ENCODE assay signal across 15 mouse cellular contexts in the genomic region with DNA sequence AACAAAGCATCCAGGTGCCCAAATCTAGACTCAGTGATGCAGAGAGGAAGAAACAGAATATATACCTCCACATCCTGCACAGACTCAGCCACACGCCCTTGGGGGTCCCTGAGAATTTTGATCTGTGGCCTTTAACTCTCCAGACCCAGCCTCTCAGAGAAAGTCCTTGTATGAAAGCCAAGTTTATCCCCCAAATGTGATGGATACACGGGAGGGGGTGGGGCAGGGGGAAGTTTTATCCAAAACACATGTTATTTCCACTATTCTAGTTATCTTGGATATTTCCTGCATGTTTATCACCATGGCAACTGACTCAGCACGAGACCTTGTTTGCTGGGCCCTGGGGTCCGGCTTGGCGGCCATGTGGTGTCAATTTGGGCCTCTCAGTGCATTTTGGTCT. TPM values are rescaled to one million over a fixed set of nuclear protein-coding genes. Genes with fewer than 3 reads are reported as not detected.
A peak's percentile ranks its signal among the peaks of the same experiment; 100 is the strongest.
DNase-seq lines count a peak whose midpoint lies in the region; ATAC-seq lines count a peak whose summit lies in the region.
"Had no signal": no experiment of that assay in that cellular context is flagged by ENCODE, and none has a peak within 500 bp of the region (broad histone marks: within the 10 kb centered on the region; RNA-seq: fewer than 3 reads in every experiment).

No protein-coding gene starts in this region.

- WGBS in embryonic facial prominence, embryonic 10.5 days, result 38% methylated on average over 5 of the region's 5 CpGs
- WGBS in embryonic facial prominence, embryonic 12.5 days, result 22% methylated on average over 5 of the region's 5 CpGs
- WGBS in limb, embryonic 12.5 days, result 17% methylated on average over 5 of the region's 5 CpGs

- H3K4me1 ChIP-seq in embryonic facial prominence, embryonic 10.5 days, result peaks cover 62% of the 10 kb centered on the region
- peaks cover 58% of the 10 kb centered on the region for H3K4me1 ChIP-seq in embryonic facial prominence, embryonic 12.5 days
- H3K4me1 ChIP-seq in limb, embryonic 12.5 days (replicated peaks), result peaks cover 65% of the 10 kb centered on the region
- H3K4me1 ChIP-seq: megakaryocyte, embryonic 14.5 days had no signal

- ATAC-seq in embryonic facial prominence, embryonic 12.5 days (ENCODE audit: insufficient number of reproducible peaks, insufficient read depth, low FRiP score, low TSS enrichment), result peak; percentile 64; the same call in 1 of the 2 replicates
- ATAC-seq in limb, embryonic 12.5 days (ENCODE audit: insufficient number of reproducible peaks, insufficient read depth, low FRiP score, low TSS enrichment, low read depth), result peak; percentile 69
- ATAC-seq: intestine, embryonic 16.5 days had no signal

- H3K9me3 ChIP-seq in embryonic facial prominence, embryonic 10.5 days, result no peaks in the 10 kb centered on the region
- H3K9me3 ChIP-seq in embryonic facial prominence, embryonic 12.5 days, result no peaks in the 10 kb centered on the region
- no peaks in the 10 kb centered on the region for H3K9me3 ChIP-seq in limb, embryonic 12.5 days
- H3K9me3 ChIP-seq: heart, embryonic 15.5 days; kidney, embryonic 15.5 days; megakaryocyte, embryonic 14.5 days; neural tube, embryonic 13.5 days had no signal

- H3K4me3 ChIP-seq in embryonic facial prominence, embryonic 10.5 days, result no peak overlapping the region
- H3K4me3 ChIP-seq in embryonic facial prominence, embryonic 12.5 days, result no peak overlapping the region
- H3K4me3 ChIP-seq in limb, embryonic 12.5 days (replicated peaks), result no peak overlapping the region
- H3K4me3 ChIP-seq: heart, embryonic 15.5 days; kidney, embryonic 15.5 days; megakaryocyte, embryonic 14.5 days; neural tube, embryonic 13.5 days had no signal

- no peak overlapping the region for H3K9ac ChIP-seq in embryonic facial prominence, embryonic 12.5 days
- H3K9ac ChIP-seq in limb, embryonic 12.5 days (replicated peaks), result no peak overlapping the region
- H3K9ac ChIP-seq: heart, embryonic 15.5 days; kidney, embryonic 15.5 days; neural tube, embryonic 13.5 days had no signal

- DNase-seq in gastrocnemius, postnatal 25 days, result peak; percentile 29
- DNase-seq in gastrocnemius, adult 8-10 months (ENCODE audit: low spot score in 2 of 2), result no peak
- DNase-seq in embryonic facial prominence, embryonic 10.5 days (ENCODE audit: low spot score), result peak; percentile 86
- no peak for DNase-seq in frontal cortex, adult 2 months (ENCODE audit: extremely low spot score in 1 of 2, low spot score in 1 of 2)
- DNase-seq in liver, result no peak
- DNase-seq: lung, postnatal 10 days; thymus, postnatal 14 days had no signal

- peak overlapping the region; percentile 88 for H3K27ac ChIP-seq in embryonic facial prominence, embryonic 10.5 days (replicated peaks)
- H3K27ac ChIP-seq in embryonic facial prominence, embryonic 12.5 days, result peak overlapping the region; percentile 92
- H3K27ac ChIP-seq in limb, embryonic 12.5 days, result peak overlapping the region; percentile 94
- H3K27ac ChIP-seq: kidney, embryonic 15.5 days; neural tube, embryonic 13.5 days; stomach, postnatal 0 days had no signal

- no peaks in the 10 kb centered on the region for H3K36me3 ChIP-seq in embryonic facial prominence, embryonic 10.5 days (replicated peaks)
- no peaks in the 10 kb centered on the region for H3K36me3 ChIP-seq in embryonic facial prominence, embryonic 12.5 days
- no peaks in the 10 kb centered on the region for H3K36me3 ChIP-seq in limb, embryonic 12.5 days
- H3K36me3 ChIP-seq: heart, embryonic 15.5 days; kidney, embryonic 15.5 days; neural tube, embryonic 13.5 days had no signal

- H3K4me2 ChIP-seq in embryonic facial prominence, embryonic 12.5 days (replicated peaks), result no peak overlapping the region
- H3K4me2 ChIP-seq in limb, embryonic 12.5 days, result peak overlapping the region; percentile 23; the same call in 1 of the 2 replicates
- H3K4me2 ChIP-seq: heart, embryonic 15.5 days; kidney, embryonic 15.5 days; neural tube, embryonic 13.5 days had no signal

- no peaks in the 10 kb centered on the region for H3K27me3 ChIP-seq in embryonic facial prominence, embryonic 10.5 days (replicated peaks; ENCODE audit: low read depth, poor library complexity, severe bottlenecking)
- H3K27me3 ChIP-seq in embryonic facial prominence, embryonic 12.5 days, result no peaks in the 10 kb centered on the region
- no peaks in the 10 kb centered on the region for H3K27me3 ChIP-seq in limb, embryonic 12.5 days
- H3K27me3 ChIP-seq: heart, embryonic 15.5 days had no signal

RNA-seq across cellular contexts. Expression of a gene that starts 57.8 kb away (rescaled TPM):
- 10 to 100 TPM; 13.5 to 16.7 TPM for total RNA-seq in gastrocnemius, postnatal 25 days (2021)
- 10 to 100 TPM; 12.1 to 14.2 (median 13.1) TPM for total RNA-seq in gastrocnemius, adult 8-10 months (2022)
- 9.1 and 9.9 TPM in 2 replicates for polyA plus RNA-seq in embryonic facial prominence, embryonic 10.5 days (2016; fragmentation: Nextera tagmentation; extraction: Ambion mirVana)
- polyA plus RNA-seq in embryonic facial prominence, embryonic 12.5 days (2016; fragmentation: Nextera tagmentation; extraction: Ambion mirVana), result 18.3 and 20.8 TPM in 2 replicates
- 19.9 and 25.0 TPM in 2 replicates for polyA plus RNA-seq in limb, embryonic 12.5 days (2016; fragmentation: Nextera tagmentation; extraction: Ambion mirVana)
- 5.6 and 7.3 TPM in 2 replicates for polyA plus RNA-seq in frontal cortex, adult 2 months (2012; rRNA removed)

Comparison
In these comparisons a context has a peak if more than half of its experiments do, and no peak if none do; other contexts are left out.
1. DNase-seq: peak in gastrocnemius, postnatal 25 days (single experiment) and embryonic facial prominence, embryonic 10.5 days (single experiment); none in gastrocnemius, adult 8-10 months (0 of 2), frontal cortex, adult 2 months (0 of 2) and liver (single experiment).
2. Peak in every context shown above with its lines, with median percentiles within 50 percentile points of each other: H3K27ac ChIP-seq.